Mouse (Mus musculus) T-helper 17 cell (primary cell): ENCODE data around the gene Donson.

Source experiments
- in situ Hi-C, 2 experiments: fragments of 300-600 bp; cut with MboI, MseI; formaldehyde crosslinking; loops; 1 replicate in 1 of 2; 2 replicates in 1 of 2; pipeline ENCODE4 v1.15.1; 2025; ENCODE audit warnings: high pct_unique_total_duplicates in 2 of 2

The Donson gene

DNA sequence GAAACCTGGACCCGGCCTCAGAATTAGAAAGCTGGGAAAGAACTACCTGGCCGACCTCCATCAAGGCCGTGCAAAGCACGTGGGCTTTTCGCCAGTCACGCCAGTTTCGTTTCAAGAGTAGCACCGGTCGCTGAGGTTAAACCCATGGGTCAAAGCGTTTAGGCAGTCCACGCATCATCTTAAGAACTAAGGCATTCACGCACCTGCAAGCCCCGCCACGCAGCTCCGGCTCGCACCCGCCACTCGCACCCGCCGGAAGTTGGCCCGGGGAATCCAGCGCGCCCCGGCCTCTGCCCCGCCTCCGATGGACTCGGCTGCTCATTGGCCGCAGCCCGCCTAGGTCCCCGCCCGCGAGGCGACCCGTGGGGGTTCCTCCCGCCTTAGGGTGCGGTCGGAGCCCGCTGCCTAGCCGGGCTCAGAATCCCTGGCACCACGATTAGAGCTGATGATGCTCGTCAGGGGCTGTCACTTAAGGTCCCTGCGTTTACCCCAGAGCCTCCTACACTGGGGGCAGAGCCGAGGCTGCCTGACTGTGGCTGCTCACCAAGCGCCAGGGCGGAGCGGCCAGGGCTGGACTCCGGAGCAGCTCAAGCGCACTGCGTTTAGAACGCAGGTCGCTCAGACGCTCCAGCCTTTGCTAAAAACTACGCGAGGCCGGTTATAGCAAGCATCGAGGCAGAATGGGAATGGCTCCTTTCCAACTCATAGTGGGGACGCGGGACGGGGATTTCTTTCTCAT is 41.7 kb downstream of the Donson start, which contains the start of gene Gart:
Gart (minus strand) TSS at position 272 of the 739 bp plus-strand sequence.
- in situ Hi-C loops = loop anchor here in 1 of 2 experiments (25.0 kb wide), 1 partner anchor 1410 kb away; no protein-coding TSS in a partner anchor

DNA sequence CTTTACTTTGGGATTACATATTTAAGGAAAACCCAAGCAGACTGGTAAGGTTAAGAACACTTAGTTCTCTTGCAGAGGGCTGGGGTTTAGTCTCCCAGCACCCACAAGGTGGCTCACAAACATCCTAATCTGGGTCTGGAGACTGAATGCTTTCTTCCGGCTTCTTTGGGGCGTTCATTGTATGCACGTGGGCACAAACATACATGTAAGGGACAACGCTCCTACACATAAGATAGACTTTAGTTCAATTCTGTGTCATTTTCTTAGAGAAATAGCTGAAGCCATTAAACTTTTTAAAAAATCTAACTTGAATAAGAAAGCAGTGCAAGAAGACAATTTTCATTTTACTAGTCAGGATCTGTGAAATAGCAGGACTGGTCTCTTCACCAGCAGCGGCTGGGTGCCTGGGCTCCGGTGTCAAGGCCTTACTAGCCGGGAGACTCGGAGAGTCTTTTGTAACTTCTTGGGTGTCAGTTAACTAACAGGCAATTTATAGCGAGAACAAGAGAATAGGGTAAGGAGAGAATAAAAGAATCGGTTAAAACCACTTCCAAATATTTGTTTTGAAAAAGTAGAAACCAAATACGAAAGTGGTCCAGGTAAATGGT is 42.5 kb downstream of the Donson start:
- in situ Hi-C loops = loop anchor here in 1 of 2 experiments (25.0 kb wide), 1 partner anchor 1409 kb away; no protein-coding TSS in a partner anchor

DNA sequence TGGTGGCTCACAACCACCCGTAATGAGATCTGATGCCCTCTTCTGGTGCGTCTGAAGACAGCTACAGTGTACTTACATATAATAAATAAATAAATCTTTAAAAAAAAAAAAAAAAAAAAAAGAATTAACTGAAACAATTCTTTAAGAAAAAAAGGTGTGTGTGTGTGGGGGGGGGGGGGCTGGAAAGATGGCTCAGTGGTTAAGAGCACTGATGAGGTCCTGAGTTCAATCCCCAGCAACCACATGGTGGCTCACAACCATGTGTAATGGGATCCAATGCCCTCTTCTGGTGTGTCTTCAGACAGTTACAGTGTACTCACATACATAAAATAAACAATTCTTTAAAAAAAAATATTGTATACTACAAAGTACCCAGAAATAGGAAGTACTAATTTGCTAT is 43.1 kb downstream of the Donson start:
- in situ Hi-C loops = loop anchor here in 1 of 2 experiments (25.0 kb wide), 1 partner anchor 1408 kb away; no protein-coding TSS in a partner anchor

DNA sequence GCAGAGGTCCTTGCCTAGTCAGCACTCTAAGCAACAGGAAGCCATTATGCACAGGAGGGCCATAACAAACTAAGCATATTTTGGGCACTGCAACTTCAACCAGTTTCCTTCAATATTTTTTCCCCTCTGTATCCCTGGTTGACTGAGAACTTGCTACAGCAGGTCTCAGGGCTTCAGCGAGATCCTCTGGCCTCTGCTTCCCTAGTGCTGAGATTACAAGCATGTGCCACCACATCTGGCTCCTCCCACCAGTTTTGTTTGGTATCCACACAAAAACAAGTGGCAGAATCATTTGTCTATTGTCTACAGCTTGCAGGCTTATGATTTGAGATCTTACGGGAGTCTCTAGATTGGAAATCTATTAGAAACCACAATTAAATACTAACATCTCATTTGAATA is 43.7 kb downstream of the Donson start:
- in situ Hi-C loops = loop anchor here in 1 of 2 experiments (25.0 kb wide), 1 partner anchor 1408 kb away; no protein-coding TSS in a partner anchor

DNA sequence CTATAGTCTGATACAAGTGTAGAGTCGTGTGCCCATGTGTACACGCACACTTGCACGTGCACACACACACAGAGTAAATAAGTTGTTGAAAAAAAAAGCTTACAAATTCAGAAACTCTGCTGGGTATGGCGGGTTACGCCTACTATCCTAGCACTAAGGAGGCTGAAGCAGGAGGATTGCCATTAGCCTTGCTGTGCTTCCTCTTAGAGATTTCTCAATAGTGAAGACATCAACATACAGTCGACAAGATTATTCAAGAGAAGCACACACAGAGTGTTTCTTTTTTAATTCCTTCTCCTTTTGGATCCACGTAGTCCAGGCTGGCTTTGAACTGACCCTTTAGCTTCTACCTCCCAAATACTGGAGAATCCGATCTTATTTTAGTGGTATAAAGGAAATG is 48.4 kb downstream of the Donson start:
- in situ Hi-C loops = loop anchor here in 1 of 2 experiments (25.0 kb wide), 1 partner anchor 1403 kb away; no protein-coding TSS in a partner anchor

DNA sequence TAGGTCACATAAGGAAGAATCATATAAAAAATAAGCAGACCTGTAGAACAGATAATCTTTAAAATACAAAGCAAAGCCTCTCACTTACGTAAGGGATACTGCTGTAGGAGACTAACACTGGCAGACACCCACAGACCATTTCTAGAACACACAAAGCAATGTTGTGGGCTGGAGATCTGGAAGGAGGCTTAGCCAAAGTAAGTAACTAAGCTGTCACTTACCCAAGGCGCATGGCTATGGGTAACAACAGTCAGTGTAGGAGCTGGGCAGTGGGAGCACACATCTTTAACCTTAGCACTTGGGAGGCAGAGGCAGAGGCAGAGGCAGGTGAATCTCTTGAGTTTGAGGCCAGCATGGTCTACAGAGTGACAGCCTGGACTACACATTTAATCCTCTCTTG is 48.9 kb downstream of the Donson start:
- in situ Hi-C loops = loop anchor here in 1 of 2 experiments (5.0 to 25.0 kb wide), 3 partner anchors 33 to 1402 kb away; no protein-coding TSS in a partner anchor

DNA sequence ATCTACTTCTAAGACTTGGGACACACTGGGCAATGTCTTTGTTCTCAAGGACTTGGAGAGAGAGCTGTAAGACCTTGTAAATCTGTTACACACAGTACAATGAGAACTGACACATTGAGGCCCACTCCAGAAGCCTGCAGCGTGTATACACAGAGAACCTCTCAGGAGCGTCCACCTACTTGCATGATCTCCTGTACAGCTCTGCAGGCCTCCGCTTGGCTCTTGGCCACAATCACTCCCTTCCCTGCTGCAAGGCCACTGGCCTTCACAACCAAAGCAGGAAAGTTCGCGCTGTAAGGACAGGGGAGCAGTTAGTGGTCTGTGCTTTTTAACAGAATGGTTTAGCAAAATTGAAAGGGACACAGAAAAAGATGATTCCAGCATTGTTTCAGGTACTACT is 49.4 kb downstream of the Donson start:
- in situ Hi-C loops = loop anchor here in 1 of 2 experiments (5.0 to 25.0 kb wide), 3 partner anchors 33 to 1402 kb away; no protein-coding TSS in a partner anchor

DNA sequence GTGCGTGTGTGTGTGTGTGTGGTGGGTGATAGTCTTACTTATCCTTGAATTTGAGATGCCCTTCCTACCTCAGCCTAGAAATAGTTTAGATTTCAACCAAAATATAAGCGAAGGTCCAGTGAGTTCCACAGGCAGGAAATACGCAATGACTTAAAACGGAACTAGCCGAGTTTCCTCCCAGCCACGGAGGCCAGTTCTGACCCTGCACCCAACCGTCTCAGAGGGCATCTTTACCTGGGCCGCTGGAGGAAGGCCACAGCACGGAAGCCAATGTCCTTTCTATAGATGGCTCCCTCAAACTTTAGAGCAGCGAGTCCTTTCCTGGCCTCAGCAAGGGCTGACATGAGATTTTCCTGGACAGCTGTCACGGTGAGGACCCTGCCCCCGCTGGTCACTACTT is 54.9 kb downstream of the Donson start:
- in situ Hi-C loops = loop anchor here in 1 of 2 experiments (10.0 to 25.0 kb wide), 2 partner anchors 609 to 1396 kb away; no protein-coding TSS in a partner anchor

DNA sequence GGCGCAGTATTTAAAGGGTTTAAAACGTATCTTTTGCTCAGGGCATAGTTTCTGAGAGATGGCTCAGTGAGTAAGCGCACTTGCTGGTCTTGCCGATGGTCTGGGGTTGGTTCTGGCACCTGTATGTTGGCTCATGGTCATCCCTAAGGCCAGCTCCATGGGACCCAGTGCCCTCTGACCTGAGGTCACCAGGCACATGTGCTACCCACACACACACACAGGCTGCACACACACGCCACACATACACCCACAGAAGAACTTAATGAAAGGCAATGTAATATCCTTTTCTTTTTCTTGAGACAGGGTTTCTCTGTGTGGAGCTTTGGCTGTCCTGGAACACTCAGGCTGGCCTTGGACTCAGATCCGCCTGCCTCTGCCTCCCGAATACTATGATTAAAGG is 55.6 kb downstream of the Donson start:
- in situ Hi-C loops = loop anchor here in 1 of 2 experiments (10.0 to 25.0 kb wide), 2 partner anchors 608 to 1396 kb away; no protein-coding TSS in a partner anchor

DNA sequence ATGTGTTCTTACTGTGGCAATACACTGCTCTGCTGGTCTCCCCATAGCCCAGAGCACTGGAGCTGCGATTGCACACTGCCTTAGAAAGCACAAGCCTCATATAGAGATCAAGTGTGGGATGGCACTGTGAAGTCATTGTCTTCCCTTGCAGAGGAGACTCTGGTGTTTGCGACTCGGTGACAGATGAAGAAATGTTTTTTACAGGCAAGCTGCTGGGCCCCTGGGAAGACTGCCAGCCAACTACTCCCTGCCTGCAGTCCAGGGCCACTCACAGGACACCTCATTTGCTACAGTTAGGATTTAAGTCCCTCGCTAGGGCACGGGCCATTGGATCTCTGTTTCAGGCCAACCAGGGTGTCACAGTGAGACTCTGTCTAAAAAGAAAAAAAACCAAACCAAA is 56.1 kb downstream of the Donson start:
- in situ Hi-C loops = loop anchor here in 1 of 2 experiments (10.0 to 25.0 kb wide), 2 partner anchors 608 to 1395 kb away; no protein-coding TSS in a partner anchor

DNA sequence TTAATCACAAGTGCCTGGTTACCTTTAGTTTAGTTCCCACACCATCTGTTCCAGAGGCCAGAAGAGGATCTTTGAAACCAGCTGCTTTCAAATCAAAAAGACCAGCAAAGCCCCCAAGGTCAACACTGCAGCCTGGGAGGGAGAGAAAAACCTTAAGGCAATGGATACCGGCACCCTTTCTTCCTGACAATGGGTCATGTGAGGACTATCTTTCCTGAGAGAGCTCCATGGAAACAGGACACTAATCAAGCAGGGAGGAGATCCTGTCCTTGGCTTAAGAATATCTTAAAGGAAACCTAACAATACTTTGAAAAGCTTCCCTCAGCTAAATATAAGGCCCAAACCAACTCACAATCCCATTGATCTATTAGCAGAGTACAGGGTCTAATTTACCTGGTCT is 58.0 kb downstream of the Donson start:
- in situ Hi-C loops = loop anchor here in 1 of 2 experiments (10.0 to 25.0 kb wide), 2 partner anchors 606 to 1393 kb away; no protein-coding TSS in a partner anchor

DNA sequence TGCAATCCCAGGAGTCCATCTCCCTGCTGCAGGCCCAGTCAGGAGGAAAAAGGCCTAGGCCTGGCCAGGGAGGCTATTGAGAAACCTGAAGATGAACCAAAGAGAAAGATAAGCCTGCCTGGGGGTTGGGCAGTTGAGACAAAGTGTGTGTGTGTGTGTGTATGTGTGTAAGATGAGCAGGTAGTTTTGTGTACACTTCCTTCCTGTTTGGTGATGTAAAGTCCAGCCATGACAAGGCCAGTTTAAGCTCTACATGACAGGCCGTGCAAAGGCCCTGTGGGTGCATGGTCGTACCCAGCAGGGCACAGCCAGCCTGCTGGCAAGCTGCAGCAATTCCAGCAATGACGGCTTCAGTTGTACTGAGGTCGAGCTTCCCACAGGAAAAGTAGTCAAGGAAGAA is 58.8 kb downstream of the Donson start:
- in situ Hi-C loops = loop anchor here in 1 of 2 experiments (10.0 to 25.0 kb wide), 3 partner anchors 605 to 1392 kb away; no protein-coding TSS in a partner anchor

DNA sequence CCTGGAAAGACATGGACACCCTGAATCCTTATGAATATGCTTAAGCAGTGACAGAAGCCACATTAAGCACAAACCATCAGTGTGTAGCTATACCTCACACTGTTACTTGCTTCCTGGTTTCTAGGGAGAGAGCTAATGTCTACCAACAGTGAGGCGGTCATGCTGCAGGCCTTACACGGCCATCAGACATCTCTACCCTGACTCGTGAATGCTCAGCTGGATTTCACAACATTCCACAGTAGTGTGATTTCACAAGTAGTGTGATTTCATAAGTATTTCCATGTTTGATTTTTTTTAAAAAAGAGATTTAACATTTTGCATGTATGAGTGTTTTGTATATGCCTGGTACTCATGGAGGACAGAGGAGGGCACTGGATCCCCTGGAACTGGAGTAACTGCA is 59.9 kb downstream of the Donson start:
- in situ Hi-C loops = loop anchor here in 1 of 2 experiments (10.0 to 25.0 kb wide), 2 partner anchors 1286 to 1391 kb away; no protein-coding TSS in a partner anchor

DNA sequence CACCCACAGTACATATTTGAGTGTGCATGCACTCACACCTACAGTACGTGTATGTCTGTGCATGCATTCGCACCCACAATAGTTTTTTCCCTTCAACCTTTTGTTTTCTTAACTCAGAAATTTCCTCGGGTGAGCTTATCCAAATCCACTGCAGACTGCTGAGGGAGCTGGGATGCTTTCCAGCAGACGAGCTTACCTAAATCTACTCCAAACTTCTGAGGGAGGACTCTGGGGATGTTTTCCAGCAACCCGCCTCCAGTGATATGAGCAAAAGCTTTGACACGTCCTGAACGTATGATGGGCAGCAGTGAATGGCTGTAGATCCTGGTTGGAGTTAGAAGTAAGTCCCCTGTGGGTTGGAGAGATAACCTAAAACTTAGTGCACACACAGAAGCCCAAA is 60.7 kb downstream of the Donson start:
- in situ Hi-C loops = loop anchor here in 1 of 2 experiments (10.0 to 25.0 kb wide), 2 partner anchors 1287 to 1391 kb away; no protein-coding TSS in a partner anchor
